Mouse (Mus musculus) frontal cortex, adult (tissue): ENCODE data around the gene Bhlha15.

Experiments
- ATAC-seq: cut with Nextera tagmentation; 2 replicates; pipeline ENCODE4 v1.9.2; 2017; ENCODE audit warnings: mild to moderate bottlenecking, moderate library complexity, mixed read lengths; ENCODE audit not compliant: low TSS enrichment

Gene Bhlha15

GRCm38 (mm10) chr5:144189327-144189726, 759 bp upstream of the Bhlha15 start:
- no peak for ATAC-seq

GRCm38 (mm10) chr5:144191026-144191425, 940 bp downstream of the Bhlha15 start:
- no peak for ATAC-seq

- no peak for ATAC-seq
Observed at GRCm38 (mm10) chr5:144192673-144193072, 2.6 kb downstream of the Bhlha15 start.

GRCm38 (mm10) chr5:144194416-144194815, 4.3 kb downstream of the Bhlha15 start:
- no peak for ATAC-seq

- no peak for ATAC-seq
Observed at GRCm38 (mm10) chr5:144195567-144195966, 5.5 kb downstream of the Bhlha15 start.

GRCm38 (mm10) chr5:144200616-144201015, 10.5 kb downstream of the Bhlha15 start:
- ATAC-seq, result no peak

- no peak for ATAC-seq
Observed at GRCm38 (mm10) chr5:144202430-144202829, 12.3 kb downstream of the Bhlha15 start.

GRCm38 (mm10) chr5:144203398-144203959, 13.4 kb downstream of the Bhlha15 start:
- ATAC-seq, result no peak

- ATAC-seq, result no peak
Observed at GRCm38 (mm10) chr5:144204303-144204702, 14.2 kb downstream of the Bhlha15 start.

- ATAC-seq, result no peak
Observed at GRCm38 (mm10) chr5:144204911-144205310, 14.8 kb downstream of the Bhlha15 start.

GRCm38 (mm10) chr5:144206069-144206468, 16.0 kb downstream of the Bhlha15 start:
- no peak for ATAC-seq

GRCm38 (mm10) chr5:144207478-144207877, 17.4 kb downstream of the Bhlha15 start:
- ATAC-seq, result peak; percentile 50; the same call in 1 of the 2 replicates

- ATAC-seq, result no peak
Observed at GRCm38 (mm10) chr5:144214453-144214852, 24.4 kb downstream of the Bhlha15 start.

- no peak for ATAC-seq
Observed at GRCm38 (mm10) chr5:144215992-144216391, 25.9 kb downstream of the Bhlha15 start.

- no peak for ATAC-seq
Observed at GRCm38 (mm10) chr5:144218061-144218460, 28.0 kb downstream of the Bhlha15 start.

- ATAC-seq, result 0 out of 2 replicates have a peak, but pooled peaks have one; percentile 20
Observed at GRCm38 (mm10) chr5:144219306-144219705, 29.2 kb downstream of the Bhlha15 start.

GRCm38 (mm10) chr5:144219936-144220335, 29.9 kb downstream of the Bhlha15 start:
- ATAC-seq, result no peak

- ATAC-seq, result no peak
Observed at GRCm38 (mm10) chr5:144221305-144221704, 31.2 kb downstream of the Bhlha15 start.

GRCm38 (mm10) chr5:144222811-144223502, 32.9 kb downstream of the Bhlha15 start:
- ATAC-seq, result peak; percentile 55

- ATAC-seq, result peak; percentile 96
Observed at GRCm38 (mm10) chr5:144223503-144223862, 33.4 kb downstream of the Bhlha15 start, which contains the start of gene Tecpr1. Tecpr1 (minus strand) TSS chr5:144223615.

- peak; percentile 28; the same call in 1 of the 2 replicates for ATAC-seq
Observed at GRCm38 (mm10) chr5:144223899-144224816, 34.1 kb downstream of the Bhlha15 start.

- no peak for ATAC-seq
Observed at GRCm38 (mm10) chr5:144226220-144226619, 36.1 kb downstream of the Bhlha15 start.
